Mouse (Mus musculus) A20 (cell line): ENCODE data around the gene Trpm5.

Source experiments
- DNase-seq: peaks from one replicate; pipeline ENCODE4 v3.0.0-alpha.2; 2011; ENCODE audit warnings: low read depth, low spot score

The Trpm5 gene

GRCm38 (mm10) chr7:143106062-143106461, 11.6 kb upstream of the Trpm5 start, which contains the start of gene Kcnq1:
Gene Kcnq1 (plus strand): TSS chr7:143106362.
- no peak for DNase-seq

DNA sequence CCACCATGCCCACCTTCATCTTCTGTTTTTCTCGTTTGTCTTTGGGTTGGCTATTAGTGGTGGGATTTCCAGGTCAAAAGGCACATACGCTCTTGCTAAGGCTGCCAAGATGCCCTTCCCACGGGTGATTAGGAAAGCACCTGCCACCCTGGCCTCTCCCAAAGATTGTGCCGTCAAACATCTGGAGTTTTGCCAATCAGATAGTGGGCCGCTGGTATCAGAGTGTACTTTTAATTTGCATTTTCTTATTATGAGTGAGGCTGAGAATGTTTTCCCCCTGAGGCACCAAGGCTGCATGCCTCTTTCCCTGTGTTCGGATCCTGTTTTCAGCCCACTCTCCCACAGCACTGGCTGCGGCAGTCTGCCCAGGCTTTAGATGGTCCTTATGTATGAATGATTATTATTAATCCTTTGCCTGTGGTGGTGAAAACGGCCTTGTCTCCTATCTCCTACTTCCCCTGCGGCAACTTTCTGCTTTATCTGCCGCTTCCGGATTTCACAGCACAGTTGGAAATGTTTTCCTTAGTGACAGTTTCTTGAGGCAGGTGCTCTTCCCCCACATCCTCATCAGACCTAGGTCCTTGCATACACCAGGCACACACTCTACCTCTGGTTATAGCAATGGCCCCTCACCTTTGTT, 10.9 kb upstream of the Trpm5 start:
- no peak for DNase-seq

GRCm38 (mm10) chr7:143100759-143101158, 6.3 kb upstream of the Trpm5 start:
- DNase-seq: no peak

- no peak for DNase-seq
Observed at GRCm38 (mm10) chr7:143095554-143095907, 1.1 kb upstream of the Trpm5 start.

GRCm38 (mm10) chr7:143093847-143094246, 595 bp downstream of the Trpm5 start:
- no peak for DNase-seq

DNA sequence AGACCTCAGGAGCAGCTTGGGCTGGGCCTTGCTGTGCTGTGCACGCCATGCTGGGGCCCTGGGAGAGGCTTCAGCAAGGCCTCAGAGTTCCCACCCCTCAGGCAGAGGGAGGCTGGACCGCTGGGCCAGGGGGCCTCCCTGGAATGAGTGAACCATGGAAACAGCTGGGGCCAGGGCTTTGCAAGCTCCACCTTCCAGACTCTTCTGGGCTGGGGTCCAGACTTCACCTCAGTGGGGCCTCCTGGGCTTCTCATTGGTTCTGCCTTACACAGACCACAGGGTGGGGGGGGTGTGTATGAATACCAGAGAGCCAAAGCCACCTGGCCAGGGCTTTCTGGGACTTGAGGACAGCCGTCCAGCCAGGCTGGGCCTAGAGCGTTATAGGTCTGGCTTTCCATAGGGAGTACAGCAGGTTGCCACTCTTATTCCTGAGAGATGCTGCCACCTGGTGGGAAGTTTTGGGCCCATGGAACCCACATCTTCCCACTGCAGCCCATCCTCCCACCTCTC, 7.3 kb downstream of the Trpm5 start:
- DNase-seq: no peak

GRCm38 (mm10) chr7:143086366-143086765, 8.1 kb downstream of the Trpm5 start:
- peak; percentile 59 for DNase-seq

- DNase-seq: no peak
Observed at GRCm38 (mm10) chr7:143083708-143084107, 10.7 kb downstream of the Trpm5 start.

DNA sequence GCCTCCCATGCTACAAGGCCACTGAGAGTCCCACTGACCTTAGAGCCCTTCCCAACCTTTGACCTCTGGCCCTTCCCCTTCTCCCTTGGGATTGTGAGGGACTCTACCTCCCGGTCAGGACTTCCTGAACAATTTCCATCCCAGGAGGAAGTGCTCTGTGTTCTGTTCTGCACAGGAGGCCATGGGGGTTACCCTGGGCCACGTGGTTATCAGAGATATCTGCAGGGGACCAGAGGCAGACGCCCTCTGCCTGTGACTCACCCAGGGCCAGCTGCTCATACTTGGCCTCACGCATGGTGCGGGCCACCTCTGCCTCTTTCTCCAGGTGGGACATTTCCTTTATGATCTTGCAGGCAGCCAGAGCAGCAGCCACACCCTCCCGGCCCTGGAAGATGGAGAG, 12.4 kb downstream of the Trpm5 start:
- DNase-seq: no peak

- no peak for DNase-seq
Observed at GRCm38 (mm10) chr7:143077351-143077750, 17.1 kb downstream of the Trpm5 start.

GRCm38 (mm10) chr7:143075394-143075793, 19.0 kb downstream of the Trpm5 start:
- DNase-seq: no peak

GRCm38 (mm10) chr7:143073086-143073485, 21.4 kb downstream of the Trpm5 start:
- DNase-seq: peak; percentile 63

GRCm38 (mm10) chr7:143072605-143073004, 21.8 kb downstream of the Trpm5 start:
- DNase-seq: no peak

GRCm38 (mm10) chr7:143070506-143071070, 23.9 kb downstream of the Trpm5 start:
- no peak for DNase-seq

DNA sequence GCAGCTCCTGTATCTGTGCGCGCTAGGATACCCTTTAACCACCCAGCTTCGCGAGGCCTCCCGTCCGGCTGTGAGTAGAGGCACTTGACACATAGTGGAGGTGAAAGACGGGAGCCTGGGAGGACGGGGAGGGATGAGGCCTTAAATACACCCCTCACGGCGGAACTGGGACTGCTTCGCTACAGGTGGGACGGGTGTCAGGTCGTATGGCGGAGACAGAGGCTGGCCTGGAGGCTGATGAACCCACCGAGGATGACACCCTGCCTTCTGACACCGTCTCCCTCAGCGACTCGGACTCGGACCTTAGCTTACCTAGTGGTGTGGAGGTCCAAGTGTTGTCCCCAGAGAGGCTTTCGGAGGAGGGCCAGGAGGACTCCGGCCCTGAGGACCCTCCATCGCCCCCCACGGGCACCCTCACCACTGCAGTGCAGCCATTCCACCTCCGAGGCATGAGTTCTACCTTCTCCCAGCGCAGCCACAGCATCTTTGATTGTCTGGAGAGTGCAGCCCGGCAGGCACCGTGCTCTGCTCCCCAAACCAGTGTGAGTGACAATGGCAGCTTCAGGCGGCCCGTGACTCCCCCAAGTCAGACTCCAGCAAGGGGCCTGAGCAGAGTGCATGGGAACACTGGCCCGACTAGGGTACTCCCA, 24.6 kb downstream of the Trpm5 start:
- no peak for DNase-seq

DNA sequence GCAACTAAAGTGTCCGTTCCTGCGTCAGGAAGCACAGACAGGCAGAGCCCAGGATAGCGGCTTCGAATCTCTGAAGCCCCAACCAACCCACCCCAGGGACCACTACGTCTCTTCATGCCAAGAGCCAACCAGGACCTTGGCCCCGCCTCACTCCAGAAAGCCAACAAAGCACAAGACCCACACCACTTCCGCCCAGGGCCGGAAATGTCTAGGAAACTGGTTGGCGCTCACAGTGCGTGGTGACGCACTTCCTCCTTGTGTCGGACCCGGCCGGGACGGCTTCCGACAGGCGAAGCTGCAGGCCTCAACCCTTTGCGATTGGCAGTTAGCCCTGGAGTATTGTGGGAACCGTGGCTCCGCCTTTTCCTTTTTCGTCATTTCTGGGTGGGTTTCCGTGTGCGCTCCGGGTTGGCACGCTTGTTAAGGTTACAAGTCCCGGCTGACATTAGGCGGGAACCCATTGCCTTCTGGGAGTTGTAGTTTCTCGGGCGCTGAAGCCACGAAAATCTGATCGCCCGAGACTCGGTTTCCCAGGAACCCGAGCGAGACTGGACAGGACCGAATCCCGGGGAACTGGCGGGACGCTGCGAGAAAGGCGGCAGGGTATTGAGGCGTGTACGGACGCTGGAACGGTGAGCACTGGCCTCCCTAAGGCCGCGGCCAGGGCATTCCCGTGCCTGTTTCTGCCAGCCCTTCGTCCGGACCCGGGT, 25.4 kb downstream of the Trpm5 start, which contains the start of gene Tssc4:
Tssc4 (plus strand) TSS at position 368 of the 710 bp plus-strand sequence.
- peak; percentile 99 for DNase-seq

- DNase-seq: no peak
Observed at GRCm38 (mm10) chr7:143068316-143068881, 26.0 kb downstream of the Trpm5 start.

GRCm38 (mm10) chr7:143067897-143068296, 26.5 kb downstream of the Trpm5 start:
- no peak for DNase-seq

DNA sequence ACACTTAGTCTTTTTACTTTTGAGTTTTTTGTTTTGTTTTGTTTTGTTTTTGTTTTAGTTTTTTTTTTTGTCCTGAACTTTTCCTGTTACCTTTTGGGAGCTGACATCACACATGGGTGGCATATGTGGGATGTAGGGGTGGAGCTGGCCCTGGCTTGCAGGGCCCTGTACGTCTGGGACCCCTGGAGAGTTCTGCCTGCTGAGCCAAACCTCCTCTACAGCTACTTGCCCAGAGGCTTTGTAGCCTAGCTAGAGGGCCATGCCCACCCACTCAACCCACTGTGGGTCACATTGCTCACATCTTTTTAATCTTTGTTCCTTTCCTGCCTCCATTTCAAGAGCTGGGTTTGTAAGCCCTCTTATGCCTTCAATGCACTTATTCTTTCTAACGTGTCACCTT, 27.0 kb downstream of the Trpm5 start:
- no peak for DNase-seq

DNA sequence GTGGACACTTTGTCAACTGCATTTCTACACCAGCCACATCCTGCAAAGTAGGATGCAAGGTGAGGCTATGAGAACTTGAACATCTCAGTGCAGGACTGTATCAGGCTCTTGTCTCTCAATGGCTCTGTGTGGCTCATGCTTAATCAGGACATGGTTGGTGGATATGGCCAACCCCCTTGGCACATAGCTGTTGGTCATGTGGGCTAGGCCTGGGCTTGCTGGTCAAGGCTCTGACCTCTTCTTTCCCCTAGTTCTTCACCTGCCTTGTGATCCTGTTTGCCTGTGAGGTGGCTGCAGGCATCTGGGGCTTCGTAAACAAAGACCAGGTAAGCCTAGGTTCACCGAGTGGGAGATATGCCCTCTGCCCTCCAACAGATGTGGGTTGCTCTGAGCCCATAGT, 28.8 kb downstream of the Trpm5 start:
- DNase-seq: no peak

DNA sequence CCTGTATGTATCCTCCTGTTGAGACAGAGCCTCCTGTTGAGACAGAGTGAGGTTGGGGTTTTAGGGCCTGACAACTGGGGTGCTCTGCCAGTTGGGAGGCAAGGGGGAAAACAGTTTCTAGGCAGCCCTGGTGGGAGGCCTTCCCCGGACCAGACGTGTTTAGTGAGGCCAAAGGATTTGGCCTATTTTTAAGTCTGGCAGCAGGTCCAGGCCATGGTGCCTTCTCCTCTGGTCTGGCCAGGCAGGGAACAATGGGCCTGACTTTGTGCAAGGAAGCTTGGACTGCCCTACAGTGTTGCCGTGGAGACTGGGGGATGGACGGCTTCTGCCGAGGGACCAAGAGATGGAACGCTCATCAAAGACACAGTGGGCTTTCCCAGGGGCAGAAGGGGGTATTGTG, 30.2 kb downstream of the Trpm5 start:
- no peak for DNase-seq

- no peak for DNase-seq
Observed at GRCm38 (mm10) chr7:143062704-143063103, 31.7 kb downstream of the Trpm5 start.
